Mouse (Mus musculus) spleen, postnatal 36 days (tissue): ENCODE data around the gene Irak3.

Source experiments
- DNase-seq, 2 experiments: peaks; one replicate each; pipeline ENCODE4 v3.0.0; 2022; ENCODE audit warnings: low spot score in 2 of 2, mixed read lengths in 1 of 2

Gene Irak3

DNA sequence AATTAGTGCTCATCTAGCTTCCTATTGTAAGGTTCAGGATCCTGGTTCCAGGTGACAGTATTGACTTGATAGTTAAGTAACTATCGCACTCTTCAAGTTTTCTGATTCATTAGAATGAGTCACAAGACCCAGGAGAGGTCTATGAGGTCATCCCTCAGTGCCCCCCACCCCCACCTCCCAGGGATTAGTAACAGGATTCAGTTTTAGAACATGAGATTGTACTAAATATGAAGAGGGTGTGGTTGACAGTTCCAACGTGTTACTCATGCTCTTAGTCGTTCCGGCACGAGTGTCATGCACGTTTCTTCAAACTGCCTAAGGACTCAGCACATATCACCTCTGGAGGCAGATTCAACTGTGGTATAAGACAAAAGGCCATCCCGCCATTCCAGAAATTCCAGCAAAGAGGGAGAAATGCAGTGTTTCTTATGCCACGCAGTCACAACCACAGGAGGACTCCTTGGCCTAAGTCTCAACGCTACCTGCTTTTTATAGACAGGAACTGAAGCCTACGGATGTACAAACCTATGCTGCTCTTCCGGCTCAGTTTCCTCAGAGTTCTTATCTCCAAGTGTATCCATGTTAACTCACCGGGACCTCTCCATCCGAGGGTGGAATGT, 2.8 kb upstream of the Irak3 start:
- no peak for DNase-seq

DNA sequence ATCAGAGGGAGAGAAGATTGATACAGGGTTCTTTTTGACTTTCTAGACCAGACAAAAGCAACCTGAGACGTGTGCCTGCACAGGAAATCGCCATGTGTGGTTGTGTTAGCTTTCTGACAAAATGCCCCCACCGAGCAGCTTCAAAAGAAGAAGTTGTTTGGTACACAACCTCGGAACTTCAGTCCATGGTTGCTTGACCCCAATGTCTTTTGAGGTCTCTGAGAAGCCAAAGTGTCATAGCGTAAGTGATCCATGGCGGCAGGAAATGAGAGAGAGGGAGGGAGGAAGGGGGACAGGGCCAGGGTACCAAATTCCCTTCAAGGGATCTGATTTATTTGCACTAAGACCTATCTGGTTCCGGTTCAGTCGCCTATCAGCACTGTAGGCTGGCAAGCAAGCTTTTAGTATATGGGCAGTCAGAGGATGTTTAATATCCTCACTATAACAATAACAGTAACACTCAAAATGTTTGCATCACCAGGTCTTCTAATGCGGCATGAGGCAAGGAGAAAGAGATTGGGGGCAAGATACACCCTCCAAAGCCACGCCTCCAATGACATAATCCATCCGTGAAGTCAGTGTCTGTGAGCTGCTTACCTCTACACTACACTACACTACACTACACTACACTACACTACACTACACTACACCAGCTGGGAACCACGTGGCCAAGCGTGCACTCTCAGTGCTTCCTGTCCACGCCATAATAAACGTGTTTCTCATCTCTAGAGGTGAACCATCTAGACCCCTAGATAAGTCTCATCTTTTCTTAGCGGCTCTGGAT, 729 bp upstream of the Irak3 start:
- DNase-seq: peak; percentile 64 to 68

DNA sequence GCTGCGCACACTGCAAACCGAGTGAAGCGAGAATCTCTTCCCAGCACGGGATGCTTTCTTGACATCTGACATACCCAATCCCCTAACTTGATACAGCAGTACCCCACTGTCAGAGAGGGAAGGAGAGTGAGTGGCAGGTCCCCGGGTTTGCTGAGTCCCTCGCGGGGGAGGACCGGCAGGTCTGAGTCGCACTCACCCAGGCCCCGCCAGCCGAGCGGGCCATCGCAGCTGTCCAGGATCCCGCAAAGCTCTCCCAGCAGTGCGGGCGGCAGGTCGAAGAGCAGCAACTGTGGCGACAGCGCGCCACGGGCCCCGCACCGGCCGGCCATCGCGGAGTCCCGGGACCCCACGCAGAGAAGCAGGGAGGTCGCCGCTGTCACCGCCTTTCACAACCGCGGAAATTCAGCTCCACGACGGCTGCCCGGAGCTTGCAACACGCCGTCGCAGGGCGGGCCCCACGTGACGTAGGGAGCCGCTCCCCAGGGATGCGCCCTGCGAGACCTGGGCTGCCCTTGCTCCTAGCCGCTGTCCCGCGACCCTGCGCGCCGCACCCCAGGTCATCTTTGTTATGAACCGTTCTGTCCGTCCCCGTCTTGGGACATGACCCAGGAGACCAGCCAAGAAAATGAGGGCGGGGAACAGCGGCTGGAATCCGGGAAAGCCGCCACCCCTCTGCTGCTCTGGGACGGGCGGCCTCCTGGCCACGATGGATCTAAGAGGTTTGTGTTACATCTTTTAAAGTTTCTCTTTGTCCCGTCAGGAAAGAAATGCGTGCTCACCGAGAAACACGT, 604 bp downstream of the Irak3 start, which contains the start of gene Tmbim4:
Gene Tmbim4, plus strand, starts transcription at position 460 of the 791 bp plus-strand sequence.
- DNase-seq: peak; percentile 83 to 84

DNA sequence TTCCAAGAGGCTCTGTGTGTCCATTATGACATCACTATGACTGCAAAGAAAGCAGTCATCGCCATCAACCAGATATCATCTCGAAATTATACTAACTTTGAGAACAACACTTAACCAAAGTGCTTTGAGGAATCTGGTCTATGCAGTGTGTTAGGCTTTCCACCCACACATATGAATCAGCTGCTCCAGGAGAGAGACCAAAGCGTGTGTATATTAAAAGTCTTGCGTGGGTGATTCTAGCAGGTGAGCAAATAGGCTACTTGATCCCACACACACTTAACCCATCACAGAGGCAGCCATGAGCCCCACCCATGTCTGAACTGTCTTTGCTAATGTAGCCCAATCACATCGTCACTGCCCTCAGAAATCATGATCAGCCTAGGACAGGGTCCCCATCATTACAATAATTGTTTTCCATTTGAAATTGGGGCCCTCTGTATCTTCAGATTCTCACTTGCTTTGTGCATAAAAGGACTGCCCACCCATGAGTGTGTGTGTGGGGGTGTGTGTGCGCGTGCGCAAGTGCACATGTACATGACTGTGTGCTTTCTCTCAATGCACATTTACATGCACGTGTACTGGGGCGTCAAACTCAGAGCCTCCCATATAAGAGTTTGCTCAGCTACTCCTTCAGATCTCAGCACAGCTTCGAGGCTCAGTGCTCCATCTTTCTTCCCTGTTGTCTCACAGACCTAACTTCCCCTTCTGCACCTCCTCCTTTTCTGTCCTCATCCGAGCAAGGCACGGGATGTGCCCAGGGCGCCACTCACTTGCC, 4.7 kb downstream of the Irak3 start:
- no peak for DNase-seq

DNA sequence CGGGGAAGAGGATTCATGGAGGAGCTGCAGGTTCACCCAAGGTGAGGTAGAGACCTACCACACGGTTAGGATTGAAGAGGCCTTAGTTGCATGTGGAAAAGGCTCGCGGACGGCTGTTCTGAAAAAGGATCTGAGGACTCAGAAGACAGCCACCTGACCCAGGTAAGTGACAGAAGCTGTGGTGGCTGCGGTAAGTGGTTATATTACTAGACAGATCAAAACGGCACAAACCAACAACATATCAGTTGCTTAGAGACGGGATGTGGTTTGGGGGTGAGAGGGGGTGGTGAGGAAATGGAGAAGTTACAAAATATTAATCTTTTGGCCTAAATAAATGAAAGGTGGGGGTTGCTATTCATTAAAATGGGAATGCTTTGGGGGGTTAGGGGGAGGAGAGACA, 8.7 kb downstream of the Irak3 start:
- peak; percentile 68 to 73 for DNase-seq

DNA sequence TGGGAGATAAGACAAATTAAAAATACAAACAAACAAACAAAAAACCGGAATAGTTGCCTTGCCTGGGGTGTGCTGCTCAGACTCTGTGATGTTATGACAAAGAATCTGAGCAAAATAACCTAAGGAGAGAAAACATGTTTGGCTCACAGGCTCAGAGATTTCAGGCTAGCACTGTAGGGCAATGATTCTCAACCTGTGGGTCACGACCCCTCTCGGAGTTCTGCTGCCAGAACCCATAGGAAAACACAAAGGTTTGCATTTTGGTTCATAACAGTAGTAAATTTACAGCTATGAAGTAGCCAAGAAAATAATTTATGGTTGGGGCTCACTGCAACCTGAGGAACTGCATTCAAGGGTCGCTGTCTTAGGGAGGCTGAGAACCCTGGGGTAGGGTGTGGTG, 9.7 kb downstream of the Irak3 start:
- no peak for DNase-seq

DNA sequence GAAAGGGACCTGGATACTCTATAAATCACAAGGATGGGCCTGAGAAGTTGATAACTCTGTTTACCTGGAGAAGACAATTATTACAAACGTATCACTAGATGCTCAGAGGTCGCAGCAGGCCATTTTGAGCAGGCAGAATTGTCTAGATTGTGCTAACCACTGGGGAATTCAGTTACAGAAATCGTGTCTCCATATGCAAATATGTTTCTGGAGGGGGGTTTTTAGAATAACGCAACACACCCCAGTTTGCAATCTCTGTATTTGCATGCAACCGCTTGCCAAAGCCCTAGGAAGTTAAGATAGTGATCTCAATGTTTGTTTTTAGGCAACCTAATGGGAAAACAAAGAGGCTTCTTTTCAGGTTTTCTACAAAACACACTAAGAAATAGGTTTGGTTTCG, 10.8 kb downstream of the Irak3 start:
- peak; percentile 70 to 77 for DNase-seq

DNA sequence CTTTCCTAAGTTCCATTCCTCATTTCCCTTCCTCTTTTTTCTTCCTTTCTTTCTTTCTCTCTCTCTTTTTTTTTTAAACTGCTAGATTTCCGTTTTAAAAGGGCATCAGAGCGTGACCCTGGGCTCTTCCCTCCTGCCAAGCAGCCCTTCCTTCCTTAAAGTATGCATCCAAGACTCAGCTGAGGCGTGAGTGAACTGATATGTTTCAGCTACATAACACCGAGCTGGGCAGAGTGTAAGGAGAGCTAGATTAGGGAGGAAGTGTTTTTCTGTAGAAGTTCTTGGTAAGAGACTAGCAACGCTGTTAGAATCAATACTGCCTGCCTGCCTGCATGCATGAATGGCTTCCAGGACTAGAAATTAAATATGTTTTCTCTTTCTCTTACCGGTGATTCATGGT, 12.1 kb downstream of the Irak3 start:
- DNase-seq: peak; percentile 22 to 42

DNA sequence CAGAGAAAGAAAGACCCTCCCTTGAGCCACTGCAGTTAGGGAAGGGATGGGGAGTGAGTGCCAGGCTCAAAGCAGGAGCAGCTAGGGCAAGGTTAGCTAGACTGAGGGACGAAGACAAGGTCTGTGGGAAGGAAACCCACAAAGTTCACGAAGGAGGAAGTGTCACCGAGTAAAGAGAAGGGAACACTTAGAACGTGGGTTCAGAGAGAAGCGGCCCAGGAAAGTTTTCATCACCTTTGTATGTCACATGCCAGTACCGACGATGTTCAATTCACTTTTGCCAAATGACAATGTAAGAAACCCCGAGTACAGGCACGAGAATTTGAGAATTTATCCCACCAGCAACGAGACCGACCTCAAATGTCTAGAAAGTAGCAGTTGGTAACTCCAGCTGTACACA, 12.7 kb downstream of the Irak3 start:
- DNase-seq: peak; percentile 50 to 51

DNA sequence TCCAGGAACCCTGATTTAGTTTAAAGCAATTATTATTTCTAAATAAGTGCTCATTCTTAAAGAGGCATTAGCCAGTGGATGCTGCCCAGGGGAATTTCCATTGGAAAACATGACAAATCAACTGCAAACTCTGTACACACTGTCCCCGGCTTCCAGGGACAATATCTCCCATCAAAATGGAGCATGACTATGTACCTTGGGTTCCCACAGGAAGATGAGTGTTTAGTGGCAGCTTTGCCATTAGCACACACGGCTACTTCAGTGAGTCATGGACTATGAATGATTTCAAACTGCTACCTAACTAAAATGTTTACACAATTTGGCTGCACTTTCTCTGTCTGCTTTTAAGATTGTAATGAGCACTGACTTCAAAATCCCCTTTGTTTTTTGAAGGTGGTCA, 13.4 kb downstream of the Irak3 start:
- DNase-seq: no peak

DNA sequence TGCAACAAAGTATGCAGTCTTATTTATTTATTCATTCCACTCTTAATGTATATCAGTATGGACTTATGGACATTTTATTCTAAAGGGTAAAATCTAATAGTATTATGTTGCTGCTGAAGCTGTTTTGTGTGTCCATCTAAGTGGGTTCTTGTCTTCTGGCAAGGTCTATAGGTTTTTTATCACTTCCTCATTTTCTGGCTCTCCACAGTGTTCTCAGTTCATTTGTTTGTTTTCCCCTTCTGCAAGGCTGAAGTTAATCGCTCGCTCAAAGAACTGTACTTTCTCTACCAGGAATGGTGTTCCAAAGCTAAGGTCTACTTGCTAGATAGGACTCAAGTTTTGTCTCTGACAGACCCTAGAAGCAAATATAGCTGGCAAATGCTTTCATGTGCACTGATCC, 18.6 kb downstream of the Irak3 start:
- DNase-seq: peak; percentile 18 to 33

DNA sequence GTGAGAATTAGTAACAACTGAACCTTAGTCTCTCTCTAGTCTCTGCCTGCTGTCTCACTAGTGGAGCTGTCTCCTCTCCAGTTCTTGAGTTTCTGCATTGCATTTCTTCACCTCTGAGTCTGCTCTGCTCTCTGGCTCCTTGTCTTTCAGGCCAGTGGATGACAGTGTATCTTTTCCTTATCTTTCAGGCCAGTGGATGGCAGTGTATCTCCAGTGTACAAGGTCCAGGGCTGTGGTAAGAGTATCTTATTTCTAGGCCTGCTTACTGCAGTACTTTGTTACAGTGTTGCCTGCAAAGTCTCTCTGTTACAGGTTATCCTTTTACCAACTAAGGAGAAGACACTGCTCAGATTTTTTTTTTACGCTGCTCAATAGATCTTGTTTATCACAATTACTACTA, 19.0 kb downstream of the Irak3 start:
- DNase-seq: peak; percentile 53 to 59

DNA sequence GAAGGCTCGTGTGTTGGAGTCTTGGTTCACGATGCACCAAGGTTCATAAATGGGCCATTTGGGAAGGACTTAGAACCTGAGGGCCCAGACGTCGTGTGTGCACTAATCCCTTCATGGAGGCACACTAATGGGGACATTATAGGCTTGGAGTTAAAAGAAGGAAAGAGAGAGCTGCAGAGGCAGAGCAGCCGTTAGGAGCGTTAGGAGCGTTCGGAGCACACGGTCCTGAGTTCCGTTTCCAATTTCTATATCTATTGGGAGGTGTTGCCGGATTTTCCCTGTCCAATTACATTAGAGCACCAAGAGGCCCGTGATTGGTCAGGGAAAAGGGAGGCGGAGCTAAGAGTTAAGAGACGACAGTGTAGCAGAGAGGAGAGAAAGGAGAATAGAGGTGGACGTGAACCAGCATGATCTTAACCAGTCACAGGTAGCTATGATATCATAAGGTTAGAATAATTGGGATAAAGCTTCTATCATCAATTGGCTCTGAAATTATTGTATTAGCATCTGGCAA, 27.7 kb downstream of the Irak3 start:
- no peak for DNase-seq

DNA sequence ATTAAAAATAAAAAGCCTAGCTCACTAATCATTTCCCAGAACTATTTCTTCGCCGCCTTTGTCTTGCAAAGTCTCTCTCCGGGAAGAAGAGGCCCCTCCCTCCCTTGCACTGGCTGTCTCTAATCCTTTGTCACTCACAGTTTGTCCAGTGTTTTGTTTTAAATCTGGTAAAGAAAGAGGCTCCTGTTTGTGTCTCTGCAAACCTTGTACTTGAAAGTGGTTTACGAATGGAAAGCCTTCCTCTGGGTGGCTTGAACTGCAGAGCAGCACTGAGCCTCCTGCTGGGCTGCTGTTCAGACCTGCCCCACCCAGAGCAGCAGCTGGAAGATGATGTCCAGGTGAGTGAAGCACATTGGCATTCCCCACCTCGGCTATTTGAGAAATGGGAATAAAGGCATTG, 30.6 kb downstream of the Irak3 start:
- no peak for DNase-seq

DNA sequence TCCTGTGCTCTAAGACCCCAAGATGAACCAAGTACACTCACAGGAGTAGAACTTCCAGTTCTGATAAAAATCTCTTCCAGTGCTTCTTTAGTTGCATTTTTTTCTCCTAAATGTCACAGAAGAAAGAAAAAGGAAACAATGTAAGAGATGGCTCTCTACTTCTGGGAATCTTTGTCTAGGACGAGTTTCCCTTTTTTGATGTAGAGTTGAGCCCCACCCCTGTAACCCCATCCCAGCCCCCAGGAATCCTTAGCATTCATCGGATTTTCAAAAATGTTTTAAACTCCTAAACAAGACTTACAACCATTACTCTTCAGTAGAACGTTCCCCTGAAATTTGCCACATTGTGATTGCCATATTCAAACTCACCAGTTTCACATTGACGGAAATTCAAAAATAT, 31.7 kb downstream of the Irak3 start:
- no peak for DNase-seq

DNA sequence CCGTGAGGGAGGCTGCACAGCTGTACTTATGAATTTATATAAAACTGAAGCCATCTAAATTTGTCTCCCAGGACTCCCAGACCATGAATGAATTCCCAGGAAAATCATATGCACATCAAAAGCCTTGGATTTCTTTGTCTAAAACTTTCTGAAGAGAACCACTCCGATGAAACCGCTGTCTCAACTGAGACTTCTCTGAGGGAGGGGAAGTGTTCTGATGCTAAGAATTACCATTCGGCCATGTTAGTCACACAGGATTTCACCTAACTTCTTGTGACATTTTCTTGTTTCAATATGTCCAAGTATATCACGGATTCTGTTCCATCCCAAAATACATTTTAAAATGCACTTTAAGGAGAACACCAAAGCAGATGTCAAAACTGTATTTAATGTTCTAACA, 32.1 kb downstream of the Irak3 start:
- no peak for DNase-seq

DNA sequence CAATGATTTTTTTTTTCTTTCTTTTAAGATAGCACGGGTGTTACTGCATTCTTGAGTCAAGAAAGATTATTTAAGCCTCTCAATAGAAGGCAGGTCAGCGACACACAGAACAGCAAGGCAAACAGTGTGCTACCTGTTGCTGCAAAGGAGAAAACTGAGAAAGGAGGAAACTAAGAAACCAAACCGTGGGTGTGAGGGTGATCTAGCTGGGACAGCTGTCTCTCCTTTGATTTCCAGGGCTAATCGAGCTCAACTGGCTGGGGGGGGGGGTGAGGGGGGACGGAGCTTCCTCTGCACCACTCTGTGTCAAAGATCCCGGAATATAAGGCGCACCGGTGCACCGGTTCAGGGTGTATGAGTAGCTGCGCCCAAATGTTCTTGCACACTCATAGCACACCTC, 32.9 kb downstream of the Irak3 start:
- no peak for DNase-seq

DNA sequence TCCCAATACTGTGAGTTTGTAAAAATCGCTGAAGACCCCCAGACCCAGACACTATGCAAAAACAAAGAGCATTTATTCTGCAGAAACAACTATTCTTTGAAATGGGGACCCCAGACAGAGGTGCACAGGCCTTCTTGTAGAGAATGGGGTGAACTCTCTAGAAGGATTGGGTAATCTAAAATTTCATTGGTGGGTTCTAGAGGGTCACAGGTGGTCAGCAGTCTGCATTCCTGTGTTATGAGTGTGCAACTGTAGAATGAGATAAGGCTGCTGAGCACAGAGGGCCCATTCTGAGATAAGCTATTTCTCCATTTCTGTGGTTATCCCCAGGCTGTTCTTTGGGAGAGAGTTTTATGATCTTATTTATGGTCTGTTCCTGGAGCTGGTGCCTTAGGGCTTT, 33.9 kb downstream of the Irak3 start:
- no peak for DNase-seq

DNA sequence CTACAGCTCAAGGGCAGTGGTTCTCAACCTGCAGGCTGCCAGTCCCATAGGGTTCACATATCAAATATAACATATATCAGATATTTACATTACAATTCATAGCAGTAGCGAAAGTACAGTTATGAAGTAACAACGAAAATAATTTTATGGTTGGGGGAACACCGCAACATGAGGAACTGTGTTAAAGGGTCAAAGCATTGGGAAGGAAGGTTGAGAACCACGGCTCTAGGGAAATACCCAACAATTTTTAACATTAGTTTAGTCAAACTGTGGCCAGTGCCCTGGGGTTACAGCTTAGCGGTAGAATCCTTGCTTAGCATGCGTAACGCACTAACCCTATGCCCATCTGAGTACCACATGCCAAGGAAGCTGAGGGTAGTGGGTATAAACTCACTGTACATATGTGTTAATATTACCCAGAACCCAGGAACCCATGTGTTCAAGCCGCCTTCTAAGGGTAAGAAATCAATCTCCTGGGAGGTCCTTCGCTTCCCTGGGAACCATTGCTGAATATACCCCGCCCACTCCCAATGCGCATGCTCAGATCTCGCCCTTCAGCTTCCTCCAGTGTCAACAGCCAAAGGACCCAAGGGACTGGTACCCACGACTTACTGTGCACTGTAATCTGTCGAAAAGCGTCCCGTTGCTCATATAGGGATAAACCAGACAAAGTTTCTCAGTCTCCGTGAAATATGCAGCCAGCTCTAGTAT, 36.0 kb downstream of the Irak3 start:
- no peak for DNase-seq

DNA sequence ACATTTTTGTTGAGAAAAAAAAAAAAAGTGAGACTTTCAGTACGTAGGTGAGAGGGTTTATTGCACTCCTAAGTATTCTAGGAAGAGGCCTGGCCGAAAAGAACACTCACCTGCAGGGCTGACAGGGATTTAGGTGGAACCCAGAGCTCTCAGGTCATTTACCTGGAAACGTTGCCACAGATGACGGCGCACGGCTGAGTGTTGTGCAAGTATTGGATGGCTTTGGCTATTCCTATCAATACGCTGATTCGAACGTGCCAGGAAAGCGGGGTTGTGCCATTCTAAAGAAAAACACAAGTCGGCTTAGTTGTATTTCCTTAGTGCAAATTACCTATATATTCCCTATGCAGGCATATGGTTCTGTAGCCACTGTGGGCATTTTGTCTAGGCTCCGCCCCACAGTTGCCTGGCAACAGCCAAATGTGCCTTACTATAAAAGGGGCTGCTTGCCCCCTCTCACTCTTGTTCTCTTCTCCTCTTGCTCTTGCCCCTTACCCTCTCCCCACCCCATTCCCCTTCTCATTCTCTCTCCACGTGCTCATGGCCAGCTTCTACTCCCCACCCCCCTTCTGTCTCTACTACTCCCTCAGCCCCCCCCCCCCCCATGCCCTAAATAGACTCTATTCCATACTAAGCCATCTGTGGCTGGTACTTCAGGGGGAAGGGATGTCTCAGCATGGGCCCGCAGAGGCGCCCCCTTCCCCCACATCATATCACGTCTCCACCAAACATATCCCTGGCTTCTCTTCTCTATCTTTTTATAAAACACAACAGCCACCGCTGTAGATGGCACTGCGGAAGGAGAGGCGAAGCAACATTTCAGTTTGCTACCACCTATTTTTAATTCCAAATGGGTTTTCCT, 36.8 kb downstream of the Irak3 start:
- DNase-seq: no peak
